Comparison of ENCODE assay signal across 20 mouse cellular contexts in genomic region chr19:20226756-20227155, GRCm38 (mm10).
"Had no signal": no experiment of that assay in that cellular context is flagged by ENCODE, and none has a peak within 500 bp of the region (broad histone marks: within the 10 kb centered on the region; RNA-seq: fewer than 3 reads in every experiment).

No protein-coding gene starts in this region.

- DNase-seq: cerebellum, adult 9-10 months; cerebellum, adult 9-11 months; cerebellum, postnatal 10 days; cerebellum, postnatal 14 days; cerebellum, postnatal 25 days; cerebellum, postnatal 36 days; embryo, embryonic 11 days; forebrain, postnatal 0 days; gastrocnemius, adult 2 months; gastrocnemius, postnatal 10 days; gastrocnemius, postnatal 14 days; gastrocnemius, postnatal 25 days; gastrocnemius, postnatal 36 days; heart, adult 11 months; heart, adult 18-20 months; heart, adult 2 months had no signal

- ATAC-seq: forebrain, embryonic 13.5 days; forebrain, embryonic 14.5 days; forebrain, embryonic 15.5 days; forebrain, embryonic 16.5 days; forebrain, postnatal 0 days had no signal
